Mouse (Mus musculus) right cerebral cortex, postnatal 14 days (tissue): ENCODE measurements around the gene Tmem270.
A peak's percentile ranks its signal among the peaks of the same experiment; 100 is the strongest.

ENCODE experiments used
- DNase-seq: peaks from one replicate; pipeline ENCODE4 v3.0.0; 2022

Gene Tmem270

GRCm38 (mm10) chr5:134926726-134927125, 20.2 kb upstream of the Tmem270 start:
- DNase-seq, result no peak

- no peak for DNase-seq
These were observed 16.6 kb upstream of the Tmem270 start for GRCm38 (mm10) chr5:134923141-134923540.

GRCm38 (mm10) chr5:134921106-134921505, 14.6 kb upstream of the Tmem270 start:
- no peak for DNase-seq

- DNase-seq, result peak; percentile 25
These were observed 13.7 kb upstream of the Tmem270 start for GRCm38 (mm10) chr5:134920106-134920687.

GRCm38 (mm10) chr5:134919097-134919496, 12.6 kb upstream of the Tmem270 start:
- DNase-seq, result no peak

GRCm38 (mm10) chr5:134918071-134918832, 11.7 kb upstream of the Tmem270 start:
- peak; percentile 63 for DNase-seq

GRCm38 (mm10) chr5:134915311-134915710, 8.8 kb upstream of the Tmem270 start, which contains the start of gene Cldn13:
Gene Cldn13, minus strand, starts transcription at chr5:134915526.
- DNase-seq, result no peak

GRCm38 (mm10) chr5:134914510-134914909, 8.0 kb upstream of the Tmem270 start:
- no peak for DNase-seq

GRCm38 (mm10) chr5:134913753-134914152, 7.2 kb upstream of the Tmem270 start:
- no peak for DNase-seq

GRCm38 (mm10) chr5:134913352-134913751, 6.8 kb upstream of the Tmem270 start:
- DNase-seq, result no peak

GRCm38 (mm10) chr5:134911901-134912300, 5.4 kb upstream of the Tmem270 start:
- no peak for DNase-seq

GRCm38 (mm10) chr5:134907135-134907534, 602 bp upstream of the Tmem270 start:
- DNase-seq, result peak; percentile 98

GRCm38 (mm10) chr5:134901644-134902027, 4.9 kb downstream of the Tmem270 start:
- DNase-seq, result no peak

- peak; percentile 26 for DNase-seq
These were observed 5.4 kb downstream of the Tmem270 start for GRCm38 (mm10) chr5:134901012-134901643.

GRCm38 (mm10) chr5:134897596-134897995, 8.9 kb downstream of the Tmem270 start:
- DNase-seq, result no peak

GRCm38 (mm10) chr5:134896965-134897364, 9.6 kb downstream of the Tmem270 start:
- no peak for DNase-seq

- no peak for DNase-seq
These were observed 11.2 kb downstream of the Tmem270 start for GRCm38 (mm10) chr5:134895291-134895690.

- no peak for DNase-seq
These were observed 13.8 kb downstream of the Tmem270 start for GRCm38 (mm10) chr5:134892717-134893116.

- no peak for DNase-seq
These were observed 15.0 kb downstream of the Tmem270 start for GRCm38 (mm10) chr5:134891552-134891951.

GRCm38 (mm10) chr5:134890601-134891054, 15.9 kb downstream of the Tmem270 start:
- no peak for DNase-seq

- no peak for DNase-seq
These were observed 18.0 kb downstream of the Tmem270 start for GRCm38 (mm10) chr5:134888505-134888904.

GRCm38 (mm10) chr5:134887447-134888335, 18.8 kb downstream of the Tmem270 start:
- no peak for DNase-seq

- no peak for DNase-seq
These were observed 23.5 kb downstream of the Tmem270 start for GRCm38 (mm10) chr5:134883077-134883476.
